Mouse (Mus musculus): ENCODE results near the gene Vwa2. TPM values are rescaled to one million over a fixed set of nuclear protein-coding genes. Genes with fewer than 3 reads are reported as not detected.

Vwa2 gene
- polyA plus RNA-seq, 1 experiment: 1.6 TPM

DNA sequence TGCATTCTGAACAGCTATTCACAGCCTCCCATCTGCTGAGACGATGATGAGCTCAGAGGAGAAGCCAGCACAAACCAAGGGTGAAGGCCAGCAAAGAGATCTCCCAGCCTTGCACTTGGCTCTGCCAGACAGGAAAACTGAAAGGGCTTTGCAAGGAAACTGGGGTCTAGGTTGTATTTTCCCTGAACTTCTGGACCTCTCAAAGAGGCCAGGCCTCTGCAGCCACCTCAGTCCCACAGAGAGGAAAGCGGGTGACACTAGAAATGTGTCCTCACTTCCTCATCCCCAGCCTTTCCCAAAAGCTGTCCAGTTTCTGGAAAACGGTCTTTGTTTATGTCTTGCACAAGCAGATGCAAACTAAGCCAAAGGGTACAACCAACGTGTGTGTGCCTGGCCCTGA lies 79.8 kb downstream of the Vwa2 start:
- H3K36me3 ChIP-seq (ENCODE audit: control insufficient read depth, insufficient read depth, low read length, poor library complexity, severe bottlenecking): no peaks in the 10 kb centered on the region
- no peak overlapping the region for H3K9ac ChIP-seq (ENCODE audit: low read depth, poor library complexity, severe bottlenecking)
- no peaks in the 10 kb centered on the region for H3K27me3 ChIP-seq (ENCODE audit: control insufficient read depth, insufficient read depth, low read length, poor library complexity, severe bottlenecking)
- no peak overlapping the region for H3K4me3 ChIP-seq (ENCODE audit: low read depth, low read length)
- no peak overlapping the region for H3K27ac ChIP-seq (ENCODE audit: insufficient read depth, low read length)
- TF ChIP-seq POLR2A (IDR thresholded peaks at IDR 0.05; ENCODE audit: insufficient read depth, low read length) (no peak), CTCF (IDR thresholded peaks at IDR 0.05; ENCODE audit: low read depth, low read length) (no peak), EP300 (IDR thresholded peaks at IDR 0.05; ENCODE audit: insufficient read depth, low read depth, low read length) (no peak)
- no peaks in the 10 kb centered on the region for H3K9me3 ChIP-seq (replicated peaks; ENCODE audit: control insufficient read depth, insufficient read depth, low read length, poor library complexity, severe bottlenecking)
- H3K4me1 ChIP-seq (ENCODE audit: control insufficient read depth, insufficient read depth, low read length): no peaks in the 10 kb centered on the region

DNA sequence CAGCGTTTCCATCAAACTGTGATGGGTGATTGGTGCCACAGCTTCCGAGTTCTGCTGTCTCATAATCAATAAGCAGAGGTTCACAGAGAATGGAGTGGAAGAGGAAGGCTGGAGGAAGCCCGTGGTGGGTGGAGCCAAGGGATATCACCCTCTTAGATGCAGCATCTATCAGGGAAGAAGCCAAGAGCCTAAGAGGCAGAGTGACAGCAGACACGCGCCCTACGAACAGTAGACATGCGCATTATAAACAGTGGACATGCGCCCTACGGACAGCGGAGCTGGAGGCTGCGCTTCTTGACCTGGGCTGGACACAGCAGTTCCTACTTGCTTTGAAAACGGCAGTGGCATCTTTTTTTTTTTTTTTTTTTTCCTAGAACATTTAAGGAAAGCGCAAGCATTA lies 80.8 kb downstream of the Vwa2 start:
- Histone ChIP-seq H3K9me3 (replicated peaks; ENCODE audit: control insufficient read depth, insufficient read depth, low read length, poor library complexity, severe bottlenecking) (no peaks in the 10 kb centered on the region), H3K4me3 (ENCODE audit: low read depth, low read length) (no peak overlapping the region), H3K27ac (ENCODE audit: insufficient read depth, low read length) (no peak overlapping the region), H3K9ac (ENCODE audit: low read depth, poor library complexity, severe bottlenecking) (no peak overlapping the region), H3K27me3 (ENCODE audit: control insufficient read depth, insufficient read depth, low read length, poor library complexity, severe bottlenecking) (no peaks in the 10 kb centered on the region), H3K36me3 (ENCODE audit: control insufficient read depth, insufficient read depth, low read length, poor library complexity, severe bottlenecking) (no peaks in the 10 kb centered on the region), H3K4me1 (ENCODE audit: control insufficient read depth, insufficient read depth, low read length) (peaks cover 2% of the 10 kb centered on the region)
- TF ChIP-seq POLR2A (IDR thresholded peaks at IDR 0.05; ENCODE audit: insufficient read depth, low read length): no peak
- no peak for TF ChIP-seq CTCF (IDR thresholded peaks at IDR 0.05; ENCODE audit: low read depth, low read length)
- no peak for TF ChIP-seq EP300 (IDR thresholded peaks at IDR 0.05; ENCODE audit: insufficient read depth, low read depth, low read length)

DNA sequence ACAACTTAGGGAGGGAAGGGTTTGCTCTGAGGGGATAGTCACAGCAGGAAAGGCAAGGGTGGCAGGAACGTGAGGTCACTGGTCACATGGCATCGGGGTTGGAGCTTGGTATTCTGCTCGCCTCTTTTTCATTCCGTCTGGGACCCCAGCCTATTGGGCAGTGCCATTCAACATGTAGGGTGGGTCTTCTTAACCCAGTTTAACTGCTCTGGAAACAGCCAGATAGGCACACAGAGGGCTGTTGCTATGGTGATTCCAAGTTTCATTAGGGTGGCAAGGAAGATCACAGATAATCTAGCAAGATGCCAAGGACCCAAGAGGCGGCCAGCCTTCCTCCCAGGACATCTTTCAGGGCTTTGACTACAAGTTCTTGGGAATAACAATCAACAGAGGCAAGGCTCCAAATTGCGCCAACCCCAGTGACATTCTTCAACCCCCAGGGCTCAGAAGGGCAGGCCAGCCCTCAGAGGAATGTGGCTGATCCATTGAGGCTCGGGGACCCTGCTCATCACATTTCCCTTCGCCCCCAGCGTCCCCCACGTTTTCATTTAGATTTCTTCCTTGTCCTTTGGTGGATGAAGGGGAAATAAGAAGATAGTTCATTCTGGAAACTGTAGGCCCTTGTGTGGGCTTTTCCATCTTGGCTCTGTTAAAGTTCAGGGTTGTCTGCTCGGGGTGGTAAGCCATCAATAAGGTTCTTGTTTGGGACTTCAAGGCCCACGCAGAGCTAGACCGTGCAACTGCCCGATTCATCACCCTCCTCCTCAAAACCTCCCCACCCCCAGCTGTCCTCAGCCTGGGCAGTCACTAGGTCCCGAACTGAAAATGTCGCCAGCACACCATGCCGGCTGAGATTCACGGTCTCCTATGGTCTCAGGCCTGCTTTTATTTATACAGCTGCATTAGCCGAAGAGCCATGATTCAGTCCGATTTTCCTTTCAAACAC lies 81.8 kb downstream of the Vwa2 start:
- Histone ChIP-seq H3K4me3 (ENCODE audit: low read depth, low read length) (no peak overlapping the region), H3K27me3 (ENCODE audit: control insufficient read depth, insufficient read depth, low read length, poor library complexity, severe bottlenecking) (no peaks in the 10 kb centered on the region), H3K27ac (ENCODE audit: insufficient read depth, low read length) (no peak overlapping the region), H3K36me3 (ENCODE audit: control insufficient read depth, insufficient read depth, low read length, poor library complexity, severe bottlenecking) (no peaks in the 10 kb centered on the region), H3K9ac (ENCODE audit: low read depth, poor library complexity, severe bottlenecking) (no peak overlapping the region), H3K4me1 (ENCODE audit: control insufficient read depth, insufficient read depth, low read length) (peaks cover 2% of the 10 kb centered on the region), H3K9me3 (replicated peaks; ENCODE audit: control insufficient read depth, insufficient read depth, low read length, poor library complexity, severe bottlenecking) (no peaks in the 10 kb centered on the region)
- TF ChIP-seq EP300 (IDR thresholded peaks at IDR 0.05; ENCODE audit: insufficient read depth, low read depth, low read length): no peak
- no peak for TF ChIP-seq CTCF (IDR thresholded peaks at IDR 0.05; ENCODE audit: low read depth, low read length)
- no peak for TF ChIP-seq POLR2A (IDR thresholded peaks at IDR 0.05; ENCODE audit: insufficient read depth, low read length)

DNA sequence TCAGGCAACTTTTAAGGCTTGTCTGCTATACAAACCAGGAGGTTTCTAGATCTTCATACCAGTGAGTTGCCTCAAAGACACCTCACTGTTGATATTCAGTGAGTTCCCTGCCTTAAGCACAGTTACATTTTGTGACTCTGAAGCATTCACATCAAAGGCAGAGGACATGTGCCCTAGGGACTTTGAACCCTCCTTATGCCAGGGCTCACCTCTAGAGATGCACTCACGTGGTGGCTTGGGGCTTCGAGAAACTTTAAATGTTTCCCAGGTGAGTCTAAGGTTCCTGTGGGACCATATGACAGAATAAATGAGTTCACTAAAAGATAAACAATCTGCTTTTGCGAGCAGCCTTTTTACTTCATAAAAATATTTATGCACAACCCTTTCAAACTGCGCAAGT lies 84.0 kb downstream of the Vwa2 start:
- Histone ChIP-seq H3K27ac (ENCODE audit: insufficient read depth, low read length) (no peak overlapping the region), H3K9ac (ENCODE audit: low read depth, poor library complexity, severe bottlenecking) (no peak overlapping the region), H3K4me1 (ENCODE audit: control insufficient read depth, insufficient read depth, low read length) (peaks cover 2% of the 10 kb centered on the region), H3K4me3 (ENCODE audit: low read depth, low read length) (no peak overlapping the region), H3K27me3 (ENCODE audit: control insufficient read depth, insufficient read depth, low read length, poor library complexity, severe bottlenecking) (no peaks in the 10 kb centered on the region), H3K9me3 (replicated peaks; ENCODE audit: control insufficient read depth, insufficient read depth, low read length, poor library complexity, severe bottlenecking) (no peaks in the 10 kb centered on the region), H3K36me3 (ENCODE audit: control insufficient read depth, insufficient read depth, low read length, poor library complexity, severe bottlenecking) (no peaks in the 10 kb centered on the region)
- TF ChIP-seq EP300 (IDR thresholded peaks at IDR 0.05; ENCODE audit: insufficient read depth, low read depth, low read length): no peak

DNA sequence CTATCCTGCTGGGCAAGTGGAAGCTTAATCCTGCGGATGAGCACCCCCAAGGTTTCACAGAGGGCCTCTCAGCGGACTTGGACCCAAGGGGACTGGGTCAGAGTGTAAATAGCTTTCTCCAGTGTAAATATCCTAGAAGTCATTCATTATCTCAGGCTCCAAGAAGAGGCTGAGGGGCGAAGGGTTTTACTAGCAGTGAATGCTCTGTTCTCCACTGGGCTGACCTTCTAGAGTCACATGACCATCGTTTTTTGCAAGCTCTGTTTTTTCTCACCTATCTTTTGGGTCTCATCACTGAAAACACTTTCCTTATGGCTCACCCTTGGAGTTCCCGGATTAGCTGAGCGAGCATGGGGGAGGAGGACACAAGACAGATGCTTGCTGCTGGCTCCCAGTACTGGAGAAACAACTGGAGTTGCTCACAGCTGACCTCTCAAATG lies 84.6 kb downstream of the Vwa2 start:
- no peak overlapping the region for H3K9ac ChIP-seq (ENCODE audit: low read depth, poor library complexity, severe bottlenecking)
- no peaks in the 10 kb centered on the region for H3K27me3 ChIP-seq (ENCODE audit: control insufficient read depth, insufficient read depth, low read length, poor library complexity, severe bottlenecking)
- H3K27ac ChIP-seq (ENCODE audit: insufficient read depth, low read length): no peak overlapping the region
- TF ChIP-seq CTCF (IDR thresholded peaks at IDR 0.05; ENCODE audit: low read depth, low read length): no peak
- TF ChIP-seq EP300 (IDR thresholded peaks at IDR 0.05; ENCODE audit: insufficient read depth, low read depth, low read length): no peak
- no peaks in the 10 kb centered on the region for H3K9me3 ChIP-seq (replicated peaks; ENCODE audit: control insufficient read depth, insufficient read depth, low read length, poor library complexity, severe bottlenecking)
- H3K36me3 ChIP-seq (ENCODE audit: control insufficient read depth, insufficient read depth, low read length, poor library complexity, severe bottlenecking): no peaks in the 10 kb centered on the region
- peaks cover 2% of the 10 kb centered on the region for H3K4me1 ChIP-seq (ENCODE audit: control insufficient read depth, insufficient read depth, low read length)
- H3K4me3 ChIP-seq (ENCODE audit: low read depth, low read length): no peak overlapping the region

DNA sequence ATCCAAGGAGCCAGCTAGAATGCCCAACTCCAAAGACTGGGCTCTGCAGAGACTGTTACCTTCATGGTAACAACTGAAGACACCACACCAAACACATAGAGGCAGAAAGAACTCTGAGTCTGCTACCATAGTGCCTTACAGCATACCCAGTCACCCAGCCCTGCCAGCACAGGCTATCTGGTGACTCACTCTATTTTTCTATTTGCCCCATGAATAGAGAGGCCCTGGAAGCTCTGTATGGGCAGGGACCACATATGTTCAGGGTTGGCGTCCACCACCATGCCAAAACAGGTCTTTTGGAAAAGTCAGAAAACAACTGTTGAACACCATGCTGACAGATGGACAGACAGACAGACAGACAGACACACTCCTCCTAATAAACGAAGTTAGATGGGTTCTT lies 85.0 kb downstream of the Vwa2 start:
- H3K9me3 ChIP-seq (replicated peaks; ENCODE audit: control insufficient read depth, insufficient read depth, low read length, poor library complexity, severe bottlenecking): no peaks in the 10 kb centered on the region
- H3K36me3 ChIP-seq (ENCODE audit: control insufficient read depth, insufficient read depth, low read length, poor library complexity, severe bottlenecking): no peaks in the 10 kb centered on the region
- TF ChIP-seq POLR2A (IDR thresholded peaks at IDR 0.05; ENCODE audit: insufficient read depth, low read length): no peak
- TF ChIP-seq EP300 (IDR thresholded peaks at IDR 0.05; ENCODE audit: insufficient read depth, low read depth, low read length): no peak
- TF ChIP-seq CTCF (IDR thresholded peaks at IDR 0.05; ENCODE audit: low read depth, low read length): no peak
- H3K27ac ChIP-seq (ENCODE audit: insufficient read depth, low read length): no peak overlapping the region
- H3K27me3 ChIP-seq (ENCODE audit: control insufficient read depth, insufficient read depth, low read length, poor library complexity, severe bottlenecking): no peaks in the 10 kb centered on the region
- no peak overlapping the region for H3K9ac ChIP-seq (ENCODE audit: low read depth, poor library complexity, severe bottlenecking)
- H3K4me3 ChIP-seq (ENCODE audit: low read depth, low read length): no peak overlapping the region
- H3K4me1 ChIP-seq (ENCODE audit: control insufficient read depth, insufficient read depth, low read length): peaks cover 2% of the 10 kb centered on the region
